Mouse (Mus musculus): ENCODE results near the gene Kdm4b.

DNA sequence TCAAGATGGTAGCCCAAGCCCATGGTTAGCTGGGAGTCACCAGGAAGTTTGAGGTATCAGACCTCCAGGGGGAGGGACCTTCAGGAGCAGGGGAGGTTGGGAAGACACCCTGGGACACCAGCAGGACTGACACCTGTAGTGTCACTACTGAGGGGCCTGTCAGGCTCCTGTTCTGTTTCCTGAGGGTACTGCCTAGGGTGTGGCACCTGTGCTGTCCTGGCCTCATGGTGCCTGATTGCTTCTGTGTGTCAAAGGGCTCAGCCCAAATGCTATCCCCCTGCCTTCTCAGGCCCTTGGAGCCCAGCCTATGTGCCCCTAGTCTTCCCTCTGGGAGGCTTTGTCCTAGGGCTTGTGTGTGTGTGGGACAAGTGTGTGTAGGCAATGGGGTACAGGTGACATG, 22.7 kb downstream of the Kdm4b start:
- no peak for TF ChIP-seq CTCF (IDR thresholded peaks at IDR 0.05; ENCODE audit: low read depth, low read length)
- no peak for TF ChIP-seq EP300 (IDR thresholded peaks at IDR 0.05; ENCODE audit: insufficient read depth, low read depth, low read length)

All from ES-Bruce4 (cell line).